ENCODE assay signal across 30 mouse cellular contexts in the genomic region with DNA sequence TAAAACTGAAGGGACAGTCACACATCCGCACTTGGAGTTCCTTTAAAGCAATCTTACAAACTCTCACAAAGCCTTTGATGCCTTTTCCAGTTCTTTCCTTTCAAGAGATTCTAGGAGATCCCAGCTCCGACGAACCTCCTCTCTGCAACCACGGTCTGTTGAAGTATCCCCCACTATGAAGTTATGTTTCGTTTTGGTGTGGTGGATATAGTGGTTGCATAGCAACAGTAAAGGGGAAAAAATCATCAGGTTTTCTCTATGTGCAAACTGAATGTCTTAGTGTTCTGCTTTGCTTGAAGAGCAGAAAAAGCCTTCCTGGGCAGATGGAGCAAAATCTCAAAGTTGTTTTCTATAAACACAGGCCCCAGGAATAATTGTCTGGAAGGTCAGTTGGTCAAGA.
DNase-seq lines count a peak whose midpoint lies in the region; ATAC-seq and TF ChIP-seq lines count a peak whose summit lies in the region.
"Had no signal": no experiment of that assay in that cellular context is flagged by ENCODE, and none has a peak within 500 bp of the region (broad histone marks: within the 10 kb centered on the region; RNA-seq: fewer than 3 reads in every experiment).

No protein-coding gene starts in this region.

- TF ChIP-seq CTCF in left cerebral cortex, adult 2 months (IDR thresholded peaks at IDR 0.05) = no peak

- WGBS in neural tube, embryonic 15.5 days = 80% methylated on average over 5 of the region's 5 CpGs

- no peak overlapping the region for H3K4me2 ChIP-seq in neural tube, embryonic 15.5 days
- H3K4me2 ChIP-seq: embryonic facial prominence, embryonic 13.5 days; heart, embryonic 11.5 days; hindbrain, embryonic 14.5 days; limb, embryonic 15.5 days; liver, embryonic 13.5 days had no signal

- ATAC-seq in frontal cortex, adult (ENCODE audit: low TSS enrichment) = peak; percentile 83
- ATAC-seq in neural tube, embryonic 15.5 days (ENCODE audit: low FRiP score) = no peak
- ATAC-seq: inflammation-experienced regulatory T-cells, adult 6 months; Patski had no signal

- no peak overlapping the region for H3K4me3 ChIP-seq in left cerebral cortex, adult 2 months
- no peak overlapping the region for H3K4me3 ChIP-seq in neural tube, embryonic 15.5 days (replicated peaks)
- H3K4me3 ChIP-seq: embryonic facial prominence, embryonic 13.5 days; gastrocnemius, adult 2 months; limb, embryonic 10.5 days; limb, embryonic 15.5 days; liver, embryonic 13.5 days had no signal

- no peaks in the 10 kb centered on the region for H3K27me3 ChIP-seq in neural tube, embryonic 15.5 days (replicated peaks)
- H3K27me3 ChIP-seq: embryonic facial prominence, embryonic 13.5 days; limb, embryonic 15.5 days; liver, embryonic 13.5 days; Patski had no signal

- no peaks in the 10 kb centered on the region for H3K36me3 ChIP-seq in neural tube, embryonic 15.5 days
- H3K36me3 ChIP-seq: embryonic facial prominence, embryonic 13.5 days; limb, embryonic 10.5 days; limb, embryonic 15.5 days; liver, embryonic 13.5 days had no signal

- no peak overlapping the region for H3K9ac ChIP-seq in neural tube, embryonic 15.5 days (replicated peaks)
- H3K9ac ChIP-seq: embryonic facial prominence, embryonic 13.5 days; hindbrain, embryonic 14.5 days; limb, embryonic 15.5 days; liver, embryonic 13.5 days had no signal

- H3K4me1 ChIP-seq in neural tube, embryonic 15.5 days = no peaks in the 10 kb centered on the region
- H3K4me1 ChIP-seq: embryonic facial prominence, embryonic 13.5 days; limb, embryonic 10.5 days; limb, embryonic 15.5 days; liver, embryonic 13.5 days had no signal

- intact Hi-C loops in left cerebral cortex, postnatal 14 days (cut with DNase I) = no loop called here
- intact Hi-C loops in left cerebral cortex, adult 2 months (cut with DNase I) = no loop called here

- no peaks in the 10 kb centered on the region for H3K9me3 ChIP-seq in neural tube, embryonic 15.5 days (replicated peaks)
- H3K9me3 ChIP-seq: embryonic facial prominence, embryonic 13.5 days; limb, embryonic 10.5 days; limb, embryonic 15.5 days; liver, embryonic 13.5 days had no signal

- no peak overlapping the region for H3K27ac ChIP-seq in left cerebral cortex, adult 2 months
- no peak overlapping the region for H3K27ac ChIP-seq in neural tube, embryonic 15.5 days (replicated peaks)
- H3K27ac ChIP-seq: embryonic facial prominence, embryonic 13.5 days; gastrocnemius, adult 2 months; hindbrain, embryonic 14.5 days; limb, embryonic 10.5 days; limb, embryonic 15.5 days; liver, embryonic 13.5 days; macrophage had no signal

- no peak for DNase-seq in frontal cortex, postnatal 25 days (ENCODE audit: low spot score in 2 of 2)
- DNase-seq in left cerebral cortex, postnatal 14 days (ENCODE audit: low spot score in 2 of 2) = peak; percentile 11 to 45
- no peak for DNase-seq in left cerebral cortex, adult 2 months (ENCODE audit: extremely low spot score in 1 of 2, low spot score in 2 of 2)
- peak; percentile 42 for DNase-seq in brain, adult 2 months (ENCODE audit: low read depth, low spot score)
- peak; percentile 7 for DNase-seq in right cerebral cortex, postnatal 14 days
- DNase-seq: adrenal gland, postnatal 10 days; cerebellum, adult 11 months; cerebellum, adult 9-11 months; gastrocnemius, adult 2 months; gastrocnemius, postnatal 36 days; heart, adult 18-20 months; heart, postnatal 4 days; kidney, adult 11 months; kidney, postnatal 14 days; liver, embryonic 13.5 days; lung, adult 2 months; lung, postnatal 10 days; midbrain, embryonic 14.5 days; thymus, adult 2 months; thymus, postnatal 36 days had no signal

Comparison
In these comparisons a context has a peak if more than half of its experiments do, and no peak if none do; other contexts are left out.
1. DNase-seq: peak in left cerebral cortex, postnatal 14 days (2 of 2), brain, adult 2 months (single experiment) and right cerebral cortex, postnatal 14 days (single experiment); none in frontal cortex, postnatal 25 days (0 of 2) and left cerebral cortex, adult 2 months (0 of 2).